Mouse (Mus musculus) heart, adult 8-10 months (tissue): ENCODE results near the gene Qrich2. TPM values are rescaled to one million over a fixed set of nuclear protein-coding genes. Genes with fewer than 3 reads are reported as not detected.
"Not testable (repeated sequence)": the region's sequence is repeated elsewhere in the genome, so short reads cannot be mapped to it uniquely, and the experiment has no call there.

Source experiments
- DNase-seq: peaks from one replicate; pipeline ENCODE4 v3.0.0; 2022; ENCODE audit warnings: low spot score
- total RNA-seq, 4 experiments: library from RNA; stranded (reverse); gene quantifications; 2 replicates each; pipeline ENCODE4 v1.2.4; 2022

Qrich2 gene
- total RNA-seq, 4 experiments from 2014 or later: 0.03 TPM; not detected in 3

DNA sequence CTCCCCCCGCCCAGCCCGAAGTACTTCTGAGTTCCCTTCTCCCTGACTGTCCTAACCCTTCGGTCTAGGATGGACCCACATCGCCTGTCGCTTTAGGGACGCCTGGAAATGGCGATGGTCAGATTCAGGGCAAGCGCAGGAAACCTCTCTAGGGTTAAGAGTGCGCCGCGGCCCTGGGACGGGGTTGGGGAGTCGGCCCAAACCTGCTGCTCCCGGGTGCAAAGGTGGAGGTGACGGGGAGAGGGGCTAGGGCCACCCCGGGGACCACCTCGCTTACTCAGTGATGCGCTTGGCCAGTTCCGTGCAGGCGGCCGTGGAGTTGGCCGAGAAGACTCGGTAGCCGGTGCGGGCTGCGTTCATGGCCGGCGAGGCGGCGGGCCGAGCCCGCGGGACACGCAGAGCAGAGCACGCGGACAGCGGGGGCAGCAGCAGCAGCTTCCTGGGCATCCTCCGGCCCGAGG lies 23.8 kb upstream of the Qrich2 start:
- DNase-seq: peak; percentile 26

GRCm38 (mm10) chr11:116488693-116489375 lies 22.8 kb upstream of the Qrich2 start:
- DNase-seq: no peak

GRCm38 (mm10) chr11:116488207-116488606 lies 22.2 kb upstream of the Qrich2 start:
- DNase-seq: no peak

- no peak for DNase-seq
These were observed 18.2 kb upstream of the Qrich2 start for GRCm38 (mm10) chr11:116484261-116484660.

DNA sequence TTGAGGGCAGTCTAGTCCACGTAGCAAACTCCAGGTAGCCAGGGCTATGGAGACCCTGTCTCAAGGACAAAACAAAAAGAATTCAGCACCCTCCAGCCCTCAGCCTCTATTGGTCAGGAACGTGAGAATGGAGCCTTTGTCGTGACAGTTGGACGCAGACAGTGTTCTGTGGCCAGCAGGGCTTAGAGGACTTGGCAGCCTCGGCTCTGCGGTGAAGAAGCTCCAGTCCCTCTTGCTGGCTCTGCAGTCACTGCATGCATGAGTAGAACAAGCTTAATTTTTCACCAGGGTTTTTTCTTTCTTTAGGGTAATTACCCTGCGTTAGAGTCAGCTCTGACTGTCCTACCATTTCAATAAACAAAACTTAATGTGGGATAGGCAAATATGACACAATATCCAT lies 15.7 kb upstream of the Qrich2 start:
- DNase-seq: no peak

GRCm38 (mm10) chr11:116480975-116481374 lies 14.9 kb upstream of the Qrich2 start:
- DNase-seq: no peak

DNA sequence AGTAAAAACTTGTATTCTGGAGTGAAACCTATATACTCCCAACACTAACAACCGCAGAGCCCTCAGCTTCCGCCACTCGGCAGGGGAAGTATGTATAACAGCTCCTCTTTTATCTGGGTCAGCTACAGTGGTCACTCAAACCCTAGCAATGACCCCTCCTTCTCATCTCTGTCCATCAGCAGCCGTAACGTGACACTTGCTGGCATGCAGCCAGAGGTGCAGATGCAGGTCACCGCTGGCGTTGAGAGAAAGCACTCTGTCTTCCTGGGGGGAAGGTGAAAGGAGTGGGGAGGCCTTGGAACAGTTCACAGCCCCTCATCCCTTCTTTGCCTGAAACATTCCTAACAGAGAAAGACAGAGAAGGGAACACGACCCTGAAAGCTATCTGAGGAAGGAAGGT lies 13.8 kb upstream of the Qrich2 start:
- DNase-seq: no peak

DNA sequence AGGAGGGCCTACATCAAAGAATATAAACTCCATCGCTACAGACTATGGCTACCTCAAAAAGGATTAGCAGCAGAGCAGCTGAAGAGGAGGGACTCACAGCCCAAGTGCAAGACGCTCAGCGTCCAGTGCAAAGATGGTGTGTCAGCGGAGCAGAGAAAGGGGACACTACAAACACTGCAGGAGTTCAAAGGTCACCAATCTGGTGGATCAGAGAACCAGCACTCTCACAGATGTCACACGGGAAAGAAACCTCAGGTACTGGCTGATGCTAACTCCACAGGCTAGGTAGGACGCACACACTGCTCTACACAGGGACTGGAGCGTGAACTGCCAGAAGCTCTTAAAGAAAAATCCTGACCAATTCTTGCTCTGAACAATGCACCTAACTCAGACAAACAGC lies 12.9 kb upstream of the Qrich2 start:
- DNase-seq: no peak

DNA sequence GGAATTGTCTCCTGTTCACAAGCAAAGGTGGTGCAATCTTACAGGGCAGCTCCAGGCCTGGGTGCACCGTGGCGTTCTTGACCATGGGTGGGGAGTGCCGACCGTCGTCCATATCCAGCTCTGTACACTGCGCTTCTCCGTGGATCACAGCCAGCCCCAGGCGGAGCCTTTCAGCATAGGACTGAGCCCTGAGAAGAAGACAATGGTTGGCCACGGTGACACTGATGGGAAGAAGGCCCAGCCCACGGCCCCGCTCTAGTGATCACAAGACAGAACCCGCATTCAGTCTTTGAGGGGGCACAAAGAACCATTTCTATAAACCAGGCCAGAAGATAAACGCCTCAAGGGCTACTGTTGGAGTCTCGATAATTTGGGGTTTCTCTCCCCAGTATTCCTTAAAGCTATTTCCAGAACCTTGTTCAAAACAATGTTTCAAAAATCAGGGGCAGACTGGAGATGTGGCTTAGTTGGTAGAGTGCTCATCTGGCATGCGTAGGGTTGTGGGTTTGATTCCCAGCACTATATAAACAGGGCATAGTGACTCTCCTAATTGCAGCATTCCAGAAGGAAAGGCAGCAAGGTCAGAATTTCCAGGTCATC lies 11.2 kb upstream of the Qrich2 start:
- DNase-seq: no peak

GRCm38 (mm10) chr11:116476696-116477095 lies 10.7 kb upstream of the Qrich2 start:
- DNase-seq: no peak

GRCm38 (mm10) chr11:116476041-116476440 lies 10.0 kb upstream of the Qrich2 start:
- peak; percentile 26 for DNase-seq

- DNase-seq: no peak
These were observed 6.2 kb upstream of the Qrich2 start for GRCm38 (mm10) chr11:116472275-116472674.

DNA sequence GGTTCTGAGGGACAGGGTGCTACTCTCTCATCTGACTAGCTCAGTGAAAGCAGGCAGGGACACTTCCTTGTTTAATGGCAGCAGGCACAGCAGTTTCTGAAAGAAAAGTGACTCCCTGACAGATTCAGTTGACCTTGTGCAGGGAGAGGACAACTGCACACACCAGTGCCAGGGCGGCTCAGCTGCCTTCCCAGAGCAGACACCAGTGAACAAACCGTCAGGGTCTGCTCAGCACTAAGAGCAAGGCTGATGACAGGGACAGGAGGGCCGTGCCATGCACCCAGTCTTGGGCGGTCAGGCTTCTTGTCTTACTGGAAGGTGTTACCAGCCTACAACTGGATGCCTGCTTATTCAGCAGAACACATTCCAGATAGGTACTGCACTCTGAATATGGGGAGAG lies 4.9 kb upstream of the Qrich2 start:
- no peak for DNase-seq

DNA sequence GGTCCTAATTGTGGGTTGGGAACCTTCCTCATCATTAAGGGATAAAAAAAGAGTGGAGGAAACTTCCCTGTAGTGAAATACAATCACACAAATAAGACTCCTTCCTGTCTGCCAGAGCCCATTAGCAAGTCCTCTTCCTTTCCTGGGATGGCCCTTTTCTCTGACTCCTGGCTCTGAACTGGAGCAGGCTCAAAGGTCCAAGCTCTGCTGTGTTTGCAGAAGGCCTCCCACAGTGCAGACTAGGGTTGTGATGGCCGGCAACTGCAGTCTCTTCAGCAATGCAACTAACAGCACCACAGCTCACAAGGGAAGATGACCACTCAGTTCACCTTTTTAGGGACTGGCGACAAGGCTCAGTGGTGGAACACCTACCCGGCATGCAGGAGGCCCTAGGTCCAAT lies 4.2 kb upstream of the Qrich2 start:
- no peak for DNase-seq

DNA sequence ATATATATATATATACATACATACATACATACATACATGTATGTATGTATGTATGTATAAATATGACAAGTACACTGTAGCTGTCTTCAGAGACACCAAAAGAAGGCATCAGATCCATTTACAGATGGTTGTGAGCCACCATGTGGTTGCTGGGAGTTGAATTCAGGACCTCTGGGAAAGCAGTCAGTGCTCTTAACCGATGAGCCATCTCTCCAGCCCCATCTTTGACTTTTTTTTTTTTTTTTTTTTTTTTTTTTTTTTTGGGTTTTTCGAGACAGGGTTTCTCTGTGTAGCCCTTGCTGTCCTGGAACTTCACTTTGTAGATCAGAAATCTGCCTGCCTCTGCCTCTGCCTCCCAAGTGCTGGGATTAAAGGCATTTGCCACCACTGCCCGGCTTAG lies 2.3 kb upstream of the Qrich2 start:
- not testable (repeated sequence) for DNase-seq

DNA sequence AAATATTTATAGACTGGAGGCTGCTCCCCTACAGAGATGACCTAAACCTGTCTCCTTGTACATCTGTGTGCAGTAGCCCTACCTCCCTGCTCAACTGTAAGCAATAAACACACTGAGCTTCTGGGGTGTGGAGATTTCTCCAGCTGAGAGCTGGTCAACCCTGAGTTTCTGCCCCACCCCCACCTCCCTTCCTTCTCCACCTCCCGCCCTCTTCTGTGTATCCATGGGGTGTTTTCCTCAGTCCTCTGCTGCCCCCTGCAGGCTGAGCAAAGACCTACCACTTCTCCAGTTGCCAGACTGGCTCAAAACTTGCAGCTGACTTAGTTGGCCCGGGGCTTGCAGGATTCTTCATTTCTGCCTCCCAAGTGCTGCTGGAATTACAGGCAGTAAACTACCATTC lies 2.2 kb downstream of the Qrich2 start:
- DNase-seq: peak; percentile 83

DNA sequence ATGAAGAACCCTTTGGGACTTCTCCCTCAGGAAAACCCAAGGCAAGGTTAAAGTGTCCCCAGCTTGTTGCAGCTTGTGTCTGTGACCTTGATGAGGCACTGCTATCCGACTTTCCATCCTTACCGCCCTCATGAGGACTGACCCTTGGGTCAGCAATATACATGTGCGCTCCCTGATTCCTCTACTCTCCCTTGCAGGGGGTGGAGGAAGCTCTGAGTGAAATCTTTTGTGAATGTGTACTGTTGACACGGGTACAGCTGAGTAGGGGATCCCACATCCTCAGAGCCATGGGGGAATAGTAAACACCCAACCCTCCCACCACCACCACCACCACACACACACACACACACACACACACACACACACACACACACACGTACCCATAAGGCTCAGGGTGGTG lies 2.7 kb downstream of the Qrich2 start:
- no peak for DNase-seq

- no peak for DNase-seq
These were observed 6.3 kb downstream of the Qrich2 start for GRCm38 (mm10) chr11:116459786-116460185.

DNA sequence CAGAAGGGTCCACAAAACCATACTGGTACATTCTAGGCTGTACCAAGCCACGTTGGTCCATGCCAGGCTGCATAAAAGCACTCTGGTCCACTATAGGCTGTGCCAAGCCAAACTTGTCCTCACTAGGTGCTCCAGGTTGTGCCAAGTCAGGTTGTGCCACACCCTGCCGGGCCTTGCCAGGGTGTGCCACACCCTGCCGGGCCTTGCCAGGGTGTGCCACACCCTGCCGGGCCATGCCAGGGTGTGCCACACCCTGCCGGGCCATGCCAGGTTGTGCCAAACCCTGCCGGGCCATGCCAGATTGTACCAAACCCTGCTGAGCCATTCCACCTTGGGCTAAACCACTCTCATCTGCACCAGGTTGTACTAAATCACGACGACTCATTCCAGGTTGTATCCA lies 9.8 kb downstream of the Qrich2 start:
- DNase-seq: no peak

DNA sequence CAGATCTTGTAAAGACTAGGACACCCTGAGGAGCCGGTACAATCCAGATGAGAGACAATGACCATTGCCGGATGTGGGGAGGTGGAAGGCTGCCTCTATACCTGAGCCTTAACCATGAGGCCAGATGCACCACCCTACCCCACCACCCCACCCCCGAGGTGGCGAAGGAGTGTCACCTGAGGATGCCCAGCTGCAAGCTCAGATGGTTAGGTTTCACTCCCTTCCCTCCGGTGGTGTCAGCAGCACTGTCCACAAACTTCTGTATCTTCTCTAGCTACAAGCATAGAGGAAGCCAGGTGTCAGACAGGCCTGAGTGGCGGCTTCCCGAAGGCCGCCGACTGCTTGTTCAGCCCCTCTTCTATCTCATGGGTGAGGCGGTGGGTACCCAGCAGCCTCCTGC lies 12.2 kb downstream of the Qrich2 start:
- DNase-seq: no peak

DNA sequence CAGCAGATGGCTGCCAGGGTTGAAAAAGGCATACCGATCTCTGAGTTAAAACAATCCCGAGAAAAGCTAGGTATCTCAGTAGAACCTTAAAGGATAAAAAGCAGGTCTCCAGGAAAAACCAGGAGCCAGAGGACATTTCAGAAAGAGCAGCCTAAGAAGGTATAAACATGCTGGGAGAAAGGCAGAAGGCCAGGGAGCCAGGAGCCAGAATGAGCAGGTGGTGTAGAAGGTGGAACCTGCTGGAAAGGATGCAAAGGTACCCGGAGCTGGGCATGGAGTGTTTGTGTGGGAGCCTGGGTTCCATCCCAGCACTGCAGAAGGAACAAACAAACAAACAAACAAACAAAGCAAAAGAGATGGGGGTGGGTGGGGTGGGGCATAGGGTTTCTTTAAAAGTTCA lies 16.7 kb downstream of the Qrich2 start:
- no peak for DNase-seq

DNA sequence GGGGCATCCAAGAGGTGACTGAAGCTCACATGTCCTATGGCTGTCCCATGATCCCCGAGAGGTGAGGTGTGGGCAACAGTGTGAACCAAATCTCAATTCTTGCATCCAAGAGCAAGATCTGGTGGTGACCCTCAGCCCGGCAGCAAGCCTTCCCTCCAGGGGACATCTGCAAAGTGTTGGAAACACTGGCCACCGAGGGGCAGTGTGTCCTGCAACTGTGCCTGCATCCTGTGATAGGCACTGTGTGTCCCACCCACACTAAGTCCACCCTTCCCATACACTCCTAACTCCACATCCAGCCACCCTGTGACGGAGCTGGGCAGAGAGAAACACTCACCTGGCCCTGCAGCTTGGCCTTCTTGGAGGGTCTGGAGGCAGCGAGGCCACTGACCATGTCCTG lies 18.2 kb downstream of the Qrich2 start:
- DNase-seq: no peak

DNA sequence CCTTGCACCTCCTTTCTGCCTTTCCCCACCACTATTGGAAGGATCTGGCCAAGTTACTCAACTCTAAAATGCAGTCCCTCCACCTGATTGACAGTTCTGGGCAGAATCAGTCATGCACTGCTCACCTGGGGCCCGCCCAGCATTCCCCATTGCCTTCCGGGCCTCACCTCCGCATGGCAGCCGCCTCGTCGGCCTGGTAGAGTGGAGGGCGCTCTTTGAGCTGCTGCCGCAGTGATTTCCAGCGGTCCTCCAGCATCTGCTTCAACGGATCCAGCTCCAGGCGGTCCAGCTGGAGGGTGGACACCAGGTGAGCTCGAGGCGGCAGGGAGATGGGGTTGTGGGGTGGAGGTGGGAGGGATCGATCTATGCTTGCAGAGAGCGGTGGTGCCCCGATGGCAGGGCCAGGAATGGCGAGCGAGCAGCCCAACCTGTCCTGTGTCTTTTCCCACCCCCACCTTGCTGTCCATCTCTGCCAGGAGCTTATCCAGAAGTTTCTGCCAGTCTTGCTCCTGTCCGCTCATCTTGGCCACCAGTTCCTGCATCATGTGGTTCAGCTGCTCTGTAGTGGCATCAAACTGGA lies 19.6 kb downstream of the Qrich2 start:
- DNase-seq: no peak
